Mouse (Mus musculus) heart, adult 2 months (tissue): ENCODE measurements at regions not wholly inside any gene's neighbourhood (a gene's known extent, or its start where the extent isn't known, plus 50 kb on each side); places are given as distances from the start of the nearest gene placed in this dataset.

ENCODE experiments used
- CTCF ChIP-seq: fragments of 200-600 bp; IDR thresholded peaks from 2 replicates; pipeline ENCODE4 v1.8.1; 2022; ENCODE audit warnings: antibody characterized with exemption, mild to moderate bottlenecking, moderate library complexity
- EP300 ChIP-seq: fragments of 200-500 bp; IDR thresholded peaks from 2 replicates; pipeline ENCODE4 v1.6.1; 2011; ENCODE audit warnings: low read depth, low read length, control low read depth; ENCODE audit not compliant: insufficient read depth

DNA sequence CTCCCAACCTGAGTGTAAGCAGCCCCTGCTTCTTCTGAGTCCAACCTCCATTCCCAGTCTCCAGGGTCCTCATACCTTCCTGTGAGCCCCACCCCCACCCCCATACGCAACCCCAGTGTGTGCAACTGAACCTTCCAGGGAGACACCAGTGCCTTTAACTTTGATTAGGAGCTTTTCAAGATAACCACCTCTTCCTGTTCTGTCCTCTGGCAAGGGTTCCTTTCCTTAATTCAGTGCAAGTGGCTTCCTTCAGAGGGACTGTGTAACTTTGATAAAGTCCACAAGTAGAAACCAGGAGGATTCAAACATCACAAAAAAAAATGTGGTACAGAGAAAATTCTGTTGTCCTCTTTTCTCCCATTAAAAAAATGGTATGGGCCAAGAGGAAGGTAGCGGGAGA is 174.2 kb upstream of the Nfe2l3 start:
- no peak for TF ChIP-seq EP300
- TF ChIP-seq CTCF: no peak
